22 mouse cellular contexts compared by ENCODE assay signal in genomic region chr8:97038854-97039253, GRCm38 (mm10).
DNase-seq lines count a peak whose midpoint lies in the region; ATAC-seq lines count a peak whose summit lies in the region.
"Had no signal": no experiment of that assay in that cellular context is flagged by ENCODE, and none has a peak within 500 bp of the region (broad histone marks: within the 10 kb centered on the region; RNA-seq: fewer than 3 reads in every experiment).

No protein-coding gene starts in this region.

- no peaks in the 10 kb centered on the region for H3K36me3 ChIP-seq in lung, embryonic 16.5 days (ENCODE audit: control insufficient read depth, insufficient read depth, low read length)
- no peaks in the 10 kb centered on the region for H3K36me3 ChIP-seq in limb, embryonic 10.5 days
- H3K36me3 ChIP-seq in midbrain, embryonic 11.5 days (ENCODE audit: control insufficient read depth, insufficient read depth, low read length): no peaks in the 10 kb centered on the region
- H3K36me3 ChIP-seq: embryonic facial prominence, embryonic 10.5 days; embryonic facial prominence, embryonic 13.5 days; forebrain, embryonic 12.5 days; forebrain, embryonic 15.5 days; hindbrain, embryonic 12.5 days; hindbrain, embryonic 15.5 days had no signal

- H3K4me1 ChIP-seq in lung, embryonic 16.5 days (replicated peaks; ENCODE audit: control insufficient read depth, insufficient read depth, low read length): no peaks in the 10 kb centered on the region
- H3K4me1 ChIP-seq in limb, embryonic 10.5 days: peaks cover 27% of the 10 kb centered on the region
- H3K4me1 ChIP-seq in midbrain, embryonic 11.5 days (ENCODE audit: control insufficient read depth, insufficient read depth, low read length): no peaks in the 10 kb centered on the region
- H3K4me1 ChIP-seq: forebrain, embryonic 12.5 days; forebrain, embryonic 15.5 days; hindbrain, embryonic 12.5 days; hindbrain, embryonic 15.5 days had no signal

- peak; percentile 38; the same call in 1 of the 2 replicates for ATAC-seq in lung, embryonic 16.5 days (ENCODE audit: low read depth)
- no peak for ATAC-seq in midbrain, embryonic 11.5 days (ENCODE audit: low FRiP score)
- ATAC-seq: CD4-positive, CD25-positive, alpha-beta regulatory T cell, adult 4 months; forebrain, embryonic 15.5 days had no signal

- no peak for DNase-seq in lung, postnatal 14 days
- DNase-seq in lung, postnatal 36 days: peak; percentile 5
- DNase-seq in lung, adult 18-20 months: no peak
- DNase-seq in limb, embryonic 10.5 days (ENCODE audit: low spot score): peak; percentile 33
- no peak for DNase-seq in midbrain, embryonic 11.5 days (ENCODE audit: low spot score, missing footprints)
- DNase-seq: adrenal gland, adult 2 months; adrenal gland, postnatal 14 days; cerebellum, adult 11 months; cerebellum, adult 9-10 months; cerebellum, postnatal 14 days; gastrocnemius, postnatal 14 days; heart, adult 11 months had no signal

- H3K9me3 ChIP-seq in lung, embryonic 16.5 days (ENCODE audit: control insufficient read depth, low read length): no peaks in the 10 kb centered on the region
- no peaks in the 10 kb centered on the region for H3K9me3 ChIP-seq in limb, embryonic 10.5 days (replicated peaks)
- no peaks in the 10 kb centered on the region for H3K9me3 ChIP-seq in midbrain, embryonic 11.5 days (ENCODE audit: control insufficient read depth, low read length)
- H3K9me3 ChIP-seq: embryonic facial prominence, embryonic 10.5 days; embryonic facial prominence, embryonic 13.5 days; forebrain, embryonic 12.5 days; forebrain, embryonic 15.5 days; hindbrain, embryonic 12.5 days; hindbrain, embryonic 15.5 days had no signal

- no peak overlapping the region for H3K4me2 ChIP-seq in lung, embryonic 16.5 days (ENCODE audit: low read depth, low read length)
- H3K4me2 ChIP-seq in midbrain, embryonic 11.5 days: no peak overlapping the region
- H3K4me2 ChIP-seq: embryonic facial prominence, embryonic 13.5 days; forebrain, embryonic 12.5 days; forebrain, embryonic 15.5 days; heart, embryonic 11.5 days; hindbrain, embryonic 12.5 days; hindbrain, embryonic 15.5 days had no signal

- no peaks in the 10 kb centered on the region for H3K27me3 ChIP-seq in lung, embryonic 16.5 days (ENCODE audit: control insufficient read depth, insufficient read depth, low read depth, low read length)
- no peaks in the 10 kb centered on the region for H3K27me3 ChIP-seq in limb, embryonic 10.5 days (ENCODE audit: low read depth, poor library complexity, severe bottlenecking)
- no peaks in the 10 kb centered on the region for H3K27me3 ChIP-seq in midbrain, embryonic 11.5 days (ENCODE audit: control insufficient read depth, insufficient read depth, low read length)
- H3K27me3 ChIP-seq: embryonic facial prominence, embryonic 13.5 days; forebrain, embryonic 12.5 days; forebrain, embryonic 15.5 days; hindbrain, embryonic 12.5 days; hindbrain, embryonic 15.5 days had no signal

- H3K9ac ChIP-seq in lung, embryonic 16.5 days (ENCODE audit: low read length): no peak overlapping the region
- no peak overlapping the region for H3K9ac ChIP-seq in midbrain, embryonic 11.5 days (ENCODE audit: low read length)
- H3K9ac ChIP-seq: embryonic facial prominence, embryonic 13.5 days; forebrain, embryonic 12.5 days; forebrain, embryonic 15.5 days; hindbrain, embryonic 12.5 days; hindbrain, embryonic 15.5 days had no signal

- H3K27ac ChIP-seq in lung, embryonic 16.5 days (ENCODE audit: low read length): no peak overlapping the region
- H3K27ac ChIP-seq in limb, embryonic 10.5 days: peak overlapping the region; percentile 75; the same call in 1 of the 2 replicates
- H3K27ac ChIP-seq in midbrain, embryonic 11.5 days (ENCODE audit: low read depth, low read length): no peak overlapping the region
- H3K27ac ChIP-seq: embryonic facial prominence, embryonic 10.5 days; embryonic facial prominence, embryonic 13.5 days; forebrain, embryonic 12.5 days; forebrain, embryonic 15.5 days; hindbrain, embryonic 12.5 days; hindbrain, embryonic 15.5 days had no signal

- WGBS in lung, embryonic 16.5 days: 47% methylated on average over 5 of the region's 5 CpGs
- WGBS in limb, embryonic 10.5 days: 28% methylated on average over 5 of the region's 5 CpGs
- 89% methylated on average over 5 of the region's 5 CpGs for WGBS in midbrain, embryonic 11.5 days

- no peak overlapping the region for H3K4me3 ChIP-seq in lung, embryonic 16.5 days (ENCODE audit: low read length)
- H3K4me3 ChIP-seq in limb, embryonic 10.5 days: no peak overlapping the region
- H3K4me3 ChIP-seq in midbrain, embryonic 11.5 days (ENCODE audit: low read depth, low read length): no peak overlapping the region
- H3K4me3 ChIP-seq: embryonic facial prominence, embryonic 10.5 days; embryonic facial prominence, embryonic 13.5 days; erythroblast, embryonic 14.5 days; forebrain, embryonic 12.5 days; forebrain, embryonic 15.5 days; hindbrain, embryonic 12.5 days; hindbrain, embryonic 15.5 days had no signal

Comparison
In these comparisons a context has a peak if more than half of its experiments do, and no peak if none do; other contexts are left out.
1. DNase-seq: peak in lung, postnatal 36 days (single experiment) and limb, embryonic 10.5 days (single experiment); none in lung, postnatal 14 days (single experiment), lung, adult 18-20 months (0 of 2) and midbrain, embryonic 11.5 days (single experiment).